ENCODE assay signal across 27 mouse cellular contexts in genomic region chr10:24672948-24673347, GRCm38 (mm10). TPM values are rescaled to one million over a fixed set of nuclear protein-coding genes. Genes with fewer than 3 reads are reported as not detected.
A peak's percentile ranks its signal among the peaks of the same experiment; 100 is the strongest.
DNase-seq lines count a peak whose midpoint lies in the region.
"Had no signal": no experiment of that assay in that cellular context is flagged by ENCODE, and none has a peak within 500 bp of the region (broad histone marks: within the 10 kb centered on the region; RNA-seq: fewer than 3 reads in every experiment).

No protein-coding gene starts in this region.

- no peaks in the 10 kb centered on the region for H3K36me3 ChIP-seq in limb, embryonic 10.5 days
- H3K36me3 ChIP-seq: embryonic facial prominence, embryonic 12.5 days; embryonic facial prominence, embryonic 15.5 days; G1E; intestine, embryonic 15.5 days had no signal

- WGBS in limb, embryonic 10.5 days: 96% methylated on average over 2 of the region's 2 CpGs

- no peaks in the 10 kb centered on the region for H3K4me1 ChIP-seq in limb, embryonic 10.5 days
- H3K4me1 ChIP-seq: embryonic facial prominence, embryonic 12.5 days; embryonic facial prominence, embryonic 15.5 days; heart, embryonic 10.5 days; intestine, embryonic 15.5 days had no signal

- no peak overlapping the region for H3K4me3 ChIP-seq in limb, embryonic 10.5 days
- H3K4me3 ChIP-seq: embryonic facial prominence, embryonic 12.5 days; embryonic facial prominence, embryonic 15.5 days; heart, embryonic 10.5 days; heart, embryonic 13.5 days; intestine, embryonic 15.5 days had no signal

- no peak overlapping the region for H3K27ac ChIP-seq in limb, embryonic 10.5 days
- H3K27ac ChIP-seq: embryonic facial prominence, embryonic 12.5 days; embryonic facial prominence, embryonic 15.5 days; heart, embryonic 10.5 days; heart, embryonic 13.5 days; hindbrain, embryonic 14.5 days; hindbrain, postnatal 0 days; intestine, embryonic 15.5 days had no signal

- peak; percentile 56 for DNase-seq in CD4-positive helper T cell, adult 2 months (ENCODE audit: low read depth, low spot score)
- peak; percentile 4 to 28 for DNase-seq in CD8-positive naive resting alpha-beta T cell, adult 2 months (ENCODE audit: low read depth in 2 of 2, low spot score in 2 of 2)
- peak; percentile 40 for DNase-seq in induced T-regulatory cell, adult 2 months (ENCODE audit: low read depth)
- DNase-seq in limb, embryonic 10.5 days (ENCODE audit: low spot score): no peak
- no peak for DNase-seq in kidney, postnatal 10 days
- no peak for DNase-seq in adrenal gland, postnatal 25 days
- DNase-seq: adrenal gland, adult 8-10 months; adrenal gland, postnatal 36 days; cerebellum, adult 18-20 months; cerebellum, adult 9-10 months; cerebellum, postnatal 14 days; forebrain, postnatal 0 days; gastrocnemius, postnatal 25 days; heart, adult 18-20 months; heart, postnatal 14 days; heart, postnatal 4 days; kidney, adult 11 months had no signal

- no peaks in the 10 kb centered on the region for H3K27me3 ChIP-seq in limb, embryonic 10.5 days (ENCODE audit: low read depth, poor library complexity, severe bottlenecking)
- H3K27me3 ChIP-seq: CH12.LX; embryonic facial prominence, embryonic 12.5 days; embryonic facial prominence, embryonic 15.5 days; heart, embryonic 13.5 days; intestine, embryonic 15.5 days; Patski had no signal

- no peaks in the 10 kb centered on the region for H3K9me3 ChIP-seq in limb, embryonic 10.5 days (replicated peaks)
- H3K9me3 ChIP-seq: embryonic facial prominence, embryonic 15.5 days; G1E; heart, embryonic 10.5 days; heart, embryonic 13.5 days; intestine, embryonic 15.5 days had no signal

RNA-seq across cellular contexts. Expression of gene Enpp1, which starts 39.0 kb away (rescaled TPM):
- polyA plus RNA-seq in limb, embryonic 10.5 days (2016; fragmentation: Nextera tagmentation; extraction: Ambion mirVana): 0.60 and 1.1 TPM in 2 replicates
- total RNA-seq in adrenal gland, postnatal 25 days (2021): 2.0 and 2.5 TPM in 2 replicates
- polyA plus RNA-seq: G1E had no signal

Comparison
In these comparisons a context has a peak if more than half of its experiments do, and no peak if none do; other contexts are left out.
1. DNase-seq: peak in CD4-positive helper T cell, adult 2 months (single experiment), CD8-positive naive resting alpha-beta T cell, adult 2 months (2 of 2) and induced T-regulatory cell, adult 2 months (single experiment); none in limb, embryonic 10.5 days (single experiment), kidney, postnatal 10 days (single experiment) and adrenal gland, postnatal 25 days (single experiment).